Mouse (Mus musculus): ENCODE data around the gene Olfr1426. TPM values are rescaled to one million over a fixed set of nuclear protein-coding genes. Genes with fewer than 3 reads are reported as not detected.

Olfr1426 gene
- polyA plus RNA-seq, 1 experiment from 2014 or later = not detected

GRCm38 (mm10) chr19:12041217-12041616, 50.6 kb downstream of the Olfr1426 start, which contains the start of gene Olfr1423:
TSS of gene Olfr1423 (minus strand) at chr19:12041317.
- no peak for ATAC-seq (ENCODE audit: low FRiP score, low read depth)
- no peak within 1 kb of the TSS for H3K4me3 ChIP-seq
- no peak within 1 kb of the TSS for H3K27ac ChIP-seq (replicated peaks)
- H3K4me1 ChIP-seq = no peaks in the 10 kb centered on the region
- no peaks in the 10 kb centered on the region for H3K9me3 ChIP-seq
- 72% methylated on average over 2 of the region's 2 CpGs for WGBS
- no peaks in the 10 kb centered on the region for H3K27me3 ChIP-seq
- no peaks in the 10 kb centered on the region for H3K36me3 ChIP-seq
- no peak within 1 kb of the TSS for H3K9ac ChIP-seq (replicated peaks)
- no peak within 1 kb of the TSS for H3K4me2 ChIP-seq (replicated peaks)

- Histone ChIP-seq H3K36me3 (no peaks in the 10 kb centered on the region), H3K9me3 (no peaks in the 10 kb centered on the region), H3K4me3 (no peak overlapping the region), H3K27ac (replicated peaks) (no peak overlapping the region), H3K27me3 (no peaks in the 10 kb centered on the region), H3K9ac (replicated peaks) (no peak overlapping the region), H3K4me2 (replicated peaks) (no peak overlapping the region), H3K4me1 (no peaks in the 10 kb centered on the region)
- no peak for ATAC-seq (ENCODE audit: low FRiP score, low read depth)
Measured at GRCm38 (mm10) chr19:12037727-12038126, 54.1 kb downstream of the Olfr1426 start.

Other genes starting within 250 kb of the Olfr1426 start
- gene Olfr1418, start 230.9 kb downstream of the Olfr1426 start, polyA plus RNA-seq (2016; fragmentation: Nextera tagmentation; extraction: Ambion mirVana) = not detected in 2 replicates
- gene Olfr1419, start 216.9 kb downstream of the Olfr1426 start, polyA plus RNA-seq (2016; fragmentation: Nextera tagmentation; extraction: Ambion mirVana) = not detected in 2 replicates
- not detected in 2 replicates for gene Olfr1420, start 205.4 kb downstream of the Olfr1426 start, polyA plus RNA-seq (2016; fragmentation: Nextera tagmentation; extraction: Ambion mirVana)
- gene Patl1, start 179.6 kb downstream of the Olfr1426 start, polyA plus RNA-seq (2016; fragmentation: Nextera tagmentation; extraction: Ambion mirVana) = 24.4 and 26.0 TPM in 2 replicates
- gene Osbp, start 126.1 kb downstream of the Olfr1426 start, polyA plus RNA-seq (2016; fragmentation: Nextera tagmentation; extraction: Ambion mirVana) = 4.7 and 5.0 TPM in 2 replicates
- 0.04 TPM in 1 of 2 replicates, not detected in the other for gene Olfr1423, start 50.7 kb downstream of the Olfr1426 start, polyA plus RNA-seq (2016; fragmentation: Nextera tagmentation; extraction: Ambion mirVana)
- gene Olfr1424, start 29.3 kb downstream of the Olfr1426 start, polyA plus RNA-seq (2016; fragmentation: Nextera tagmentation; extraction: Ambion mirVana) = not detected in 2 replicates
- not detected in 2 replicates for gene Olfr1425, start 14.3 kb downstream of the Olfr1426 start, polyA plus RNA-seq (2016; fragmentation: Nextera tagmentation; extraction: Ambion mirVana)
- not detected in 2 replicates for gene Olfr1427, start 11.3 kb upstream of the Olfr1426 start, polyA plus RNA-seq (2016; fragmentation: Nextera tagmentation; extraction: Ambion mirVana)
- gene Olfr1428, start 23.9 kb upstream of the Olfr1426 start, polyA plus RNA-seq (2016; fragmentation: Nextera tagmentation; extraction: Ambion mirVana) = not detected in 2 replicates
- gene Olfr76, start 31.2 kb upstream of the Olfr1426 start, polyA plus RNA-seq (2016; fragmentation: Nextera tagmentation; extraction: Ambion mirVana) = not detected in 2 replicates
- gene Olfr1555-ps1, start 78.1 kb upstream of the Olfr1426 start, polyA plus RNA-seq (2016; fragmentation: Nextera tagmentation; extraction: Ambion mirVana) = not detected in 2 replicates
- gene Olfr1431, start 108.6 kb upstream of the Olfr1426 start, polyA plus RNA-seq (2016; fragmentation: Nextera tagmentation; extraction: Ambion mirVana) = not detected in 2 replicates
- gene Olfr1432, start 140.6 kb upstream of the Olfr1426 start, polyA plus RNA-seq (2016; fragmentation: Nextera tagmentation; extraction: Ambion mirVana) = not detected in 2 replicates
- not detected in 2 replicates for gene Olfr262, start 149.6 kb upstream of the Olfr1426 start, polyA plus RNA-seq (2016; fragmentation: Nextera tagmentation; extraction: Ambion mirVana)
- not detected in 2 replicates for gene Olfr235, start 169.0 kb upstream of the Olfr1426 start, polyA plus RNA-seq (2016; fragmentation: Nextera tagmentation; extraction: Ambion mirVana)
- not detected in 2 replicates for gene Olfr1434, start 187.8 kb upstream of the Olfr1426 start, polyA plus RNA-seq (2016; fragmentation: Nextera tagmentation; extraction: Ambion mirVana)
- gene Olfr1436, start 207.1 kb upstream of the Olfr1426 start, polyA plus RNA-seq (2016; fragmentation: Nextera tagmentation; extraction: Ambion mirVana) = not detected in 2 replicates
- gene Olfr1437, start 233.1 kb upstream of the Olfr1426 start, polyA plus RNA-seq (2016; fragmentation: Nextera tagmentation; extraction: Ambion mirVana) = not detected in 2 replicates
- gene Olfr1438-ps1, start 243.9 kb upstream of the Olfr1426 start, polyA plus RNA-seq (2016; fragmentation: Nextera tagmentation; extraction: Ambion mirVana) = not detected in 2 replicates

Measured in midbrain, embryonic 12.5 days (tissue).